Mouse (Mus musculus) lung, postnatal 25 days (tissue): ENCODE results near the gene Wbp4.
A peak's percentile ranks its signal among the peaks of the same experiment; 100 is the strongest.
"Not testable (repeated sequence)": the region's sequence is repeated elsewhere in the genome, so short reads cannot be mapped to it uniquely, and the experiment has no call there.

Experiments
- DNase-seq: peaks from one replicate; pipeline ENCODE4 v3.0.0; 2022; ENCODE audit warnings: low spot score

Gene Wbp4

GRCm38 (mm10) chr14:79481339-79482151 lies at the start of gene Wbp4:
TSS of gene Wbp4 (minus strand) at chr14:79481520.
- DNase-seq: peak; percentile 92

GRCm38 (mm10) chr14:79530761-79531160 lies 49.4 kb upstream of the Wbp4 start:
- no peak for DNase-seq

- DNase-seq: no peak
Measured at GRCm38 (mm10) chr14:79529581-79530554, 48.5 kb upstream of the Wbp4 start.

GRCm38 (mm10) chr14:79527704-79528103 lies 46.4 kb upstream of the Wbp4 start:
- peak; percentile 87 for DNase-seq

DNA sequence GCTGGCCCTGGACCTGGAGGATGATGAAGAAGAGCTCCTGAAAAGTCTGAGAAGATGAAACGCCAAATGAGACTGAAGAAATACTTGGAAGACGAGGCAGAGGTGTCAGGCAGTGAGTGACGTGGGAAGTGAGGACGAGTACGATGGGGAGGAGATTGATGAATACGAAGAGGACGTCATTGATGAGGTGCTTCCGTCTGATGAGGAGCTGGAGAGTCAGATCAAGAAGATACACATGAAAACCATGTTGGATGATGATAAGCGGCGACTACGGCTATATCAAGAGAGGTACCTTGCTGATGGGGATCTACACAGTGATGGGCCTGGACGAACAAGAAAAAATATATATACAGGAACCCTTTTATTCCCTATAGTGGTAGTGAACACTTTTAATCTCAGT lies 44.8 kb upstream of the Wbp4 start:
- DNase-seq: not testable (repeated sequence)

GRCm38 (mm10) chr14:79522387-79522786 lies 41.1 kb upstream of the Wbp4 start:
- no peak for DNase-seq

DNA sequence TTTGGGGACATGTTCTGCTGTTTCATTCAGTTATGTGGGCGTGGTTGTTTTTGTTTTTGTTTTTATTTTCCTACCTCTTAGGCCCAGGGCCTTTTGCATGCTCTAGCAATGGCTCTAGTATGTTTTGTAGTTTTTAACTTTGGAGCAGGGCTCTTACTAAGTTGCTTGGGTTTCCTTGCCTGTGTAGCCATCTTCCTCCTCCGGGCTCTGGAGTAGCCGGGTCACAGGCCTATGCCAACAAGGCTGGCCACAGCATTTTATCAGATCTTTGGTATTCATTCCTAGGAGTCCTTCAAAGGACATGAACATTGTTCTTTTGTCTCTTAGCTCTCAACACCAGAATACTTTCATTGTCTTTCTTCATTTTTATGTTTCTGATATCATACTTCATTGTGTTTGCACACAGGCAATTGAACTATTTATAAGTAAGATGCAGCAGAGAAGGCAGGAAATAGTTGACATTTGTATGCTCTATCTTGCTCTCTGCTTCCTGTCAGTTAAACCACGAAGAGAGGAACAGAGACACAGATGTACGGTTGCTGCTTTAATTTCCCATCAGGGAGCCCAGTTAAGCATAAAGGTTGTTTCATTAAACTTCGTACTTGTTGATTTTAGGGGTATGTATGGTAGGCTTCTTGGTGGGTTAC lies 40.3 kb upstream of the Wbp4 start:
- no peak for DNase-seq

DNA sequence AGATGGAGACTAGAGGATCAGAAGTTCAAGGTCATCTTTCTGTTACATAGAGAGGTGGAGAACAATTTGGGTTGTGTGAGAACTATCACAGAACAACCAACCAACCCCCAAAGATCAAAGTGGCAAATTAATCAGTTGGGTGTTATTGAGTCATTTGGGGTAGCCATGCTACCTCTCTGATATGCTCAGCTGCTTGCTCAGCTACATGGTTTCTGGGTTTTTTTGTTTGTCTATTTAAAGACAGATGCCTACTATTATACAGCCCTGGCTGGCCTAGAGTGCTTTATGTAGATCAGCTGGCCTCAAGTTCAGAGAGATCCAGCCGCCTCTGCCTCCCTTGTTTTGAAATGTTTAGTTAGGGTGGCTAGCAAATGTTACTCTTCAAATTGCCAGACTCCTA lies 39.7 kb upstream of the Wbp4 start:
- no peak for DNase-seq

DNA sequence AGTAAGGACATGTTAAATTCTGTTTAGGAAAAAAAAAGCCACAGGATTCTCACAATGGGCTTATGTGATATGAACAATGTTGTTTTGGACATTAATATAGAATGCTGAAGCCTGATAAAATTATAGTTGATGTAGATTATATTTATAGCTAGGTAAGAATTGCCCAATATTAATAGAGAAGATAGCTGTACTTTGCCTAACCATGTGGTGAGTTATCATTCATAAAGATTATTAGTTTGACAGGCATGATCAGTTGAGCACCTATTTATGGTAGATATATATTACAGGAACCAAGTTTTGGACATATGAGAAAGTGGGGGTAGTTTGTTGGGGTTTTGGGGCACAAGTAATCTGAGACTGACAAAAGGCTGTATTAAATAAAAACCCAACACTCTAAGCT lies 39.3 kb upstream of the Wbp4 start:
- no peak for DNase-seq

- DNase-seq: no peak
Measured at GRCm38 (mm10) chr14:79519663-79519975, 38.3 kb upstream of the Wbp4 start.

DNA sequence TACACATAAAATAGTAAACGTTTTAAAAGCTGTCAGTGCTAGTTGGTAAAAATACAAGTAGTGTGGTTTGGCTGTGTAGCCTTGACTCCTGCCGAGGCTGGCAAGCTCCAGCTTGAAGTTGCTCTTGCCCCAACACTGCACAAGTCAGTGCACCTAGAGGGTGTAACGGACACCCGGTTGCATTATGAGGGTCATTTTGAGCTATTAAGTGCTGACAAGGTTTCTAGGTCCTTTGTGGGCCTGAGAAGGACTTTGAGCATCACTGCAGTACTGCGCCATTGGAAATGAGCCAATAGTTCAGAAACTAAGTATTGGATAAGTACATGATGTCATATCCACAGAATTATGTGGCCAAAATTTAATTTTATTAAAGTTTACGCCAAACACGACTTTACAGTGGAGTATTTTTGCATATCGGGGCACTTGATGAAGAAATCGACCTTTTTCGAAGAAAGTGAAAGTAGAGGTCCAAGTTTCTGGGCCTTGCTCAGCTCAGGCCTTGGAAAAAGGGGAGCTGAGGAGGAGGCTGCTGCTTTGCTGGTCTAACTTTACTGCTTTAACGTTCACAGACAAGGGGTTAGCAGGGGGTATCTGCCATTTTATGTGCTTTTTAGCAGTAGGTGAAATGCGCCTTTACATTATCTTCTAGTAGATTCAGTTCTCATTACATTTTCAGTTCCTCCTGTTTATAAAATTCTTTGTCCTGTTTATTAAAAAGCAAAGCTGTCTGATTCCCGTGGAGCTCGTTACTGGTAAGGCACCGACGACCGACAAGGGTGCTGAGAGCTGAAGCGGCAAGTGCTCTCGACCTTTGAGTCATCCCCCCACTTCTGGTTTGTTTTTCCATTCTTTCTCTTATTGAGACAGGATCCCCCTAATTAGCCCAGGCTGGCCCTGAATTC lies 37.7 kb upstream of the Wbp4 start:
- DNase-seq: no peak

DNA sequence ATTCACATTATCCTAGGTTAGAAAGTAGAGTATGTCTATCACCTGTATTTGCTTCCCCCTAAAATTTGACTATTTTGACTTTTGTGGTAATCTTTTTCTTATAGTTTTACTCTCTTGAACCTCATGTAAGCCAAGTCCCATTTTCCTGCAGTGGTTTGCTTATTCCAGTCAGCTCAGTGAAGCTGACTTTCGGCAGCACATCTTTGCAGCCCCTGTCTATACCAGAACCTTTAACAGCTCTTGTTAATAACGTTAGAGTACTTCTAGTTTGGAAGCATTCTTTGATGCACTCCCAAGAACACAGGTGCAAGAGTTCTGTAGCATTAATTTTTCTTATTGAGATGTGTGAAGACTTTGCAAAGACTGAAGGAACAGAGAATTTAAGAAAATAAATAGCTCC lies 36.8 kb upstream of the Wbp4 start:
- no peak for DNase-seq

GRCm38 (mm10) chr14:79517185-79517740 lies 35.9 kb upstream of the Wbp4 start:
- DNase-seq: no peak

- no peak for DNase-seq
Measured at GRCm38 (mm10) chr14:79516751-79517150, 35.4 kb upstream of the Wbp4 start.

- no peak for DNase-seq
Measured at GRCm38 (mm10) chr14:79516243-79516610, 34.9 kb upstream of the Wbp4 start.

DNA sequence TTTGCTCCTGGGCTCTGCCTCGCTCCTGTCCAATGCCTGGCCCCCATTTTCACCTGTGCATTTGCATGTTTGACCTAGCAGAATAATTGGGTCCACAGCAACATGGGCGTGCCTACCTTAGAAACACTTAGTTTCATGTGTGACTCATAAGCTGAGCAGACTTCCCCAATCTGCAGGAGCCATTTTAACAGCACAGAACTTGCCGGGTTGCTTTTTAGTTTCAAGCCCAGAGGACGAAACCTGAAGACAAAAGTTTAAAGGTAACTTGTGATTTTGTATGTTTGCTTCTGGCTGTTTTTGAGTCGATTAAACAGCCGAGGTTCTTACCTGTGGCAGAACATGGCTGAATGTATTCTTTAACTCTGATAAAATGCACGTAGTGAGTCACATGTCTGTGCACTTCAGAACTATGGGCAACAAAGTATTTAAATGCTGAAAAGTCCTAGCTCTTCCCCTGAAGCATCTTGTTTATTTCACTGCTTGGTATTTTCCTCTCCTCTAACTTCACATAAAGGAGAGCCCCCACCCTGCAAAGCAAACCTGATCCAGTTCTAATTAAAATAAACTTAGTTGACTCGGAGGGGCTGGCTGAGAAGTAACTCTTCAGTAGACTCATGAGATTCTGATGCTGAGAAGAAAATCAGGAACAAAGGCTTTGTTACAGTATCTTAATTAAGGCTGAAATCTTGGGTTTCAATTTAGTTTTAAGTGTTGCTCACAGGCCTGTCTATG lies 34.4 kb upstream of the Wbp4 start:
- DNase-seq: peak; percentile 82

DNA sequence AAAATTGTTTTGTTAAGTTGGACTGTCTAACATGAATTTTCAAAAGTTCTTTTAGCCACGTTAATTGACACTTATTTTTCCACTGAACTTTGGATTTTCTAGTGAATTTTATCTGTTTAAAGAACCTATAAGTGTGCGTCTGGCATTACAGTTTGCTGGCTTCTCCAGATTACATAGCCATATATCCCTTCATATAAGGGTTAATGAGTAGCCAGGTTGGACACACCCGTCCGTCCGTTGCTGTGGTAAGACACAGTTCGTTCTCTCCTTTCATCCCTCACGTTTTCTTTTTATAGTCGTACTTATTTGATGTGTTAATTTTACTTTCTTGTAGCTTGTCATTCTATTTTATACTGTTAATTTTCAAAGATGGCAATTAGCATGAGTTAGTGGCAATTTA lies 33.8 kb upstream of the Wbp4 start:
- DNase-seq: no peak

GRCm38 (mm10) chr14:79513951-79514350 lies 32.6 kb upstream of the Wbp4 start:
- no peak for DNase-seq

- DNase-seq: no peak
Measured at GRCm38 (mm10) chr14:79511521-79511920, 30.2 kb upstream of the Wbp4 start.

GRCm38 (mm10) chr14:79508662-79509305 lies 27.5 kb upstream of the Wbp4 start:
- no peak for DNase-seq
